14 mouse cellular contexts compared by ENCODE assay signal in genomic region chr14:120289528-120289927, GRCm38 (mm10). TPM values are rescaled to one million over a fixed set of nuclear protein-coding genes. Genes with fewer than 3 reads are reported as not detected.
A peak's percentile ranks its signal among the peaks of the same experiment; 100 is the strongest.
DNase-seq lines count a peak whose midpoint lies in the region; ATAC-seq and TF ChIP-seq lines count a peak whose summit lies in the region.
"Had no signal": no experiment of that assay in that cellular context is flagged by ENCODE, and none has a peak within 500 bp of the region (broad histone marks: within the 10 kb centered on the region; RNA-seq: fewer than 3 reads in every experiment).

No protein-coding gene starts in this region.

- H3K4me3 ChIP-seq in heart, embryonic 15.5 days = no peak overlapping the region
- peak overlapping the region; percentile 62 for H3K4me3 ChIP-seq in megakaryocyte, embryonic 14.5 days (replicated peaks)
- no peak overlapping the region for H3K4me3 ChIP-seq in embryonic fibroblast, embryonic 13.5 days (ENCODE audit: insufficient read depth, low read length)
- no peak overlapping the region for H3K4me3 ChIP-seq in stomach, embryonic 15.5 days (replicated peaks)
- no peak overlapping the region for H3K4me3 ChIP-seq in hindbrain, embryonic 11.5 days (ENCODE audit: low read depth, low read length)
- H3K4me3 ChIP-seq: hindbrain, embryonic 15.5 days; liver, embryonic 12.5 days; midbrain, embryonic 15.5 days had no signal

- H3K27ac ChIP-seq in heart, embryonic 15.5 days = peak overlapping the region; percentile 90
- H3K27ac ChIP-seq in embryonic fibroblast, embryonic 13.5 days (ENCODE audit: insufficient read depth, low read length) = peak overlapping the region; percentile 92
- peak overlapping the region; percentile 48; the same call in 1 of the 2 replicates for H3K27ac ChIP-seq in stomach, embryonic 15.5 days
- H3K27ac ChIP-seq in hindbrain, embryonic 11.5 days (ENCODE audit: low read depth, low read length) = no peak overlapping the region
- H3K27ac ChIP-seq: hindbrain, embryonic 15.5 days; liver, embryonic 12.5 days; midbrain, embryonic 15.5 days had no signal

- no peaks in the 10 kb centered on the region for H3K27me3 ChIP-seq in heart, embryonic 15.5 days
- H3K27me3 ChIP-seq in megakaryocyte, embryonic 14.5 days (replicated peaks) = no peaks in the 10 kb centered on the region
- H3K27me3 ChIP-seq in stomach, embryonic 15.5 days (replicated peaks) = no peaks in the 10 kb centered on the region
- H3K27me3 ChIP-seq in hindbrain, embryonic 11.5 days (ENCODE audit: control insufficient read depth, insufficient read depth, low read length) = no peaks in the 10 kb centered on the region
- H3K27me3 ChIP-seq: hindbrain, embryonic 15.5 days; liver, embryonic 12.5 days; midbrain, embryonic 15.5 days had no signal

- TF ChIP-seq POLR2A in embryonic fibroblast, embryonic 13.5 days (IDR thresholded peaks at IDR 0.05; ENCODE audit: low read depth, low read length) = no peak

- no peak overlapping the region for H3K9ac ChIP-seq in heart, embryonic 15.5 days
- H3K9ac ChIP-seq in stomach, embryonic 15.5 days = no peak overlapping the region
- no peak overlapping the region for H3K9ac ChIP-seq in hindbrain, embryonic 11.5 days (ENCODE audit: low read depth, low read length)
- H3K9ac ChIP-seq: hindbrain, embryonic 15.5 days; liver, embryonic 12.5 days; midbrain, embryonic 15.5 days had no signal

- peaks cover 93% of the 10 kb centered on the region for H3K4me1 ChIP-seq in heart, embryonic 15.5 days (replicated peaks)
- H3K4me1 ChIP-seq in megakaryocyte, embryonic 14.5 days = peaks cover 97% of the 10 kb centered on the region
- peaks cover 47% of the 10 kb centered on the region for H3K4me1 ChIP-seq in embryonic fibroblast, embryonic 13.5 days (ENCODE audit: control insufficient read depth, insufficient read depth, low read length)
- H3K4me1 ChIP-seq in stomach, embryonic 15.5 days = peaks cover 58% of the 10 kb centered on the region
- no peaks in the 10 kb centered on the region for H3K4me1 ChIP-seq in hindbrain, embryonic 11.5 days (replicated peaks; ENCODE audit: control insufficient read depth, insufficient read depth, low read length)

- 29% methylated on average over 7 of the region's 7 CpGs for WGBS in heart, embryonic 15.5 days
- 81% methylated on average over 7 of the region's 7 CpGs for WGBS in stomach, embryonic 15.5 days
- 78% methylated on average over 7 of the region's 7 CpGs for WGBS in hindbrain, embryonic 11.5 days

- no peak for TF ChIP-seq CTCF in embryonic fibroblast, embryonic 13.5 days (IDR thresholded peaks at IDR 0.05; ENCODE audit: borderline replicate concordance, insufficient read depth, low read length)

- ATAC-seq in heart, embryonic 15.5 days (replicated peaks; ENCODE audit: insufficient number of reproducible peaks, insufficient read depth, low FRiP score, low read depth) = no peak
- ATAC-seq in megakaryocyte, adult 5-6 weeks (ENCODE audit: poor library complexity, severe bottlenecking) = no peak
- no peak for ATAC-seq in stomach, embryonic 15.5 days (ENCODE audit: insufficient read depth, low FRiP score, low read depth)
- ATAC-seq in hindbrain, embryonic 11.5 days (ENCODE audit: low FRiP score) = no peak
- ATAC-seq: liver, embryonic 12.5 days; midbrain, embryonic 15.5 days had no signal

- no peaks in the 10 kb centered on the region for H3K9me3 ChIP-seq in heart, embryonic 15.5 days (replicated peaks)
- no peaks in the 10 kb centered on the region for H3K9me3 ChIP-seq in megakaryocyte, embryonic 14.5 days
- no peaks in the 10 kb centered on the region for H3K9me3 ChIP-seq in stomach, embryonic 15.5 days
- H3K9me3 ChIP-seq in hindbrain, embryonic 11.5 days (ENCODE audit: control insufficient read depth, low read length) = no peaks in the 10 kb centered on the region
- H3K9me3 ChIP-seq: G1E; hindbrain, embryonic 15.5 days; liver, embryonic 12.5 days; midbrain, embryonic 15.5 days had no signal

- intact Hi-C loops in heart, postnatal 10 days (cut with DNase I) = no loop called here

- peak overlapping the region; percentile 42 for H3K4me2 ChIP-seq in heart, embryonic 15.5 days
- H3K4me2 ChIP-seq in stomach, embryonic 15.5 days = no peak overlapping the region
- H3K4me2 ChIP-seq in hindbrain, embryonic 11.5 days (replicated peaks; ENCODE audit: low read depth, low read length) = no peak overlapping the region
- H3K4me2 ChIP-seq: hindbrain, embryonic 15.5 days; liver, embryonic 12.5 days; midbrain, embryonic 15.5 days had no signal

- no peaks in the 10 kb centered on the region; the same call in 1 of the 2 replicates for H3K36me3 ChIP-seq in heart, embryonic 15.5 days
- peaks cover 89% of the 10 kb centered on the region for H3K36me3 ChIP-seq in megakaryocyte, embryonic 14.5 days (replicated peaks; ENCODE audit: low read length)
- 0 out of 2 replicates have a peak, but pooled peaks cover 3% of the 10 kb centered on the region for H3K36me3 ChIP-seq in stomach, embryonic 15.5 days
- no peaks in the 10 kb centered on the region for H3K36me3 ChIP-seq in hindbrain, embryonic 11.5 days (ENCODE audit: control insufficient read depth, insufficient read depth, low read length)
- H3K36me3 ChIP-seq: hindbrain, embryonic 15.5 days; liver, embryonic 12.5 days; midbrain, embryonic 15.5 days had no signal

- DNase-seq in heart, postnatal 10 days = no peak
- no peak for DNase-seq in hindbrain, embryonic 11.5 days (ENCODE audit: low spot score)
- DNase-seq in yolk sac, embryonic 10.5 days (ENCODE audit: low spot score) = no peak
- DNase-seq: adrenal gland, adult 2 months; cerebellum, adult 11-12 months had no signal

RNA-seq across cellular contexts. Expression of gene Mbnl2, which starts 14.1 kb away (rescaled TPM):
- polyA plus RNA-seq in heart, embryonic 15.5 days (2015; fragmentation: Nextera tagmentation; extraction: Ambion mirVana) = 122 and 123 TPM in 2 replicates
- total RNA-seq in heart, postnatal 10 days (2021) = 100 to 1,000 TPM; 223 to 270 TPM
- 43.0 and 66.7 TPM in 2 replicates for polyA plus RNA-seq in megakaryocyte, embryonic 14.5 days (2012; ENCODE audit: insufficient read depth, low replicate concordance)
- total RNA-seq in megakaryocyte, adult 5-6 weeks (2015) = 113 and 132 TPM in 2 replicates
- 94.7 and 111 TPM in 2 replicates for total RNA-seq in megakaryocyte, adult 5-6 weeks (2017)
- polyA plus RNA-seq in embryonic fibroblast, embryonic 13.5 days (2011; ENCODE audit: insufficient read length, low read depth, missing spikeins) = 207 and 222 TPM in 2 replicates
- 109 and 116 TPM in 2 replicates for polyA plus RNA-seq in stomach, embryonic 15.5 days (2015; fragmentation: Nextera tagmentation; extraction: Ambion mirVana)
- polyA plus RNA-seq in hindbrain, embryonic 11.5 days (2014; fragmentation: Nextera tagmentation; extraction: Ambion mirVana) = 44.7 and 50.1 TPM in 2 replicates
